ENCODE assay signal across 14 mouse cellular contexts in genomic region chr2:116289886-116290285, GRCm38 (mm10).
"Had no signal": no experiment of that assay in that cellular context is flagged by ENCODE, and none has a peak within 500 bp of the region (broad histone marks: within the 10 kb centered on the region; RNA-seq: fewer than 3 reads in every experiment).

No protein-coding gene starts in this region.

- H3K9me3 ChIP-seq: limb, embryonic 10.5 days; liver, embryonic 15.5 days; stomach, embryonic 15.5 days had no signal

- H3K4me3 ChIP-seq: left cerebral cortex, adult 2 months; limb, embryonic 10.5 days; liver, embryonic 15.5 days; stomach, embryonic 15.5 days had no signal

- ATAC-seq: lung, postnatal 0 days had no signal

- H3K36me3 ChIP-seq: limb, embryonic 10.5 days; liver, embryonic 15.5 days; stomach, embryonic 15.5 days had no signal

- H3K27ac ChIP-seq: left cerebral cortex, adult 2 months; limb, embryonic 10.5 days; liver, embryonic 15.5 days; stomach, embryonic 15.5 days had no signal

- DNase-seq: kidney, adult 8-10 months; kidney, postnatal 25 days; lung, adult 2 months; lung, postnatal 36 days; retina, postnatal 1 day; right cerebral cortex, postnatal 14 days; thymus, adult 2 months; thymus, postnatal 25 days had no signal

- H3K9ac ChIP-seq: liver, embryonic 15.5 days; stomach, embryonic 15.5 days had no signal

- H3K4me1 ChIP-seq: limb, embryonic 10.5 days; liver, embryonic 15.5 days; stomach, embryonic 15.5 days had no signal

- H3K27me3 ChIP-seq: liver, embryonic 15.5 days; stomach, embryonic 15.5 days had no signal

- H3K4me2 ChIP-seq: liver, embryonic 11.5 days; liver, embryonic 15.5 days; stomach, embryonic 15.5 days had no signal
